Mouse (Mus musculus): ENCODE data around the gene Ogdh. TPM values are rescaled to one million over a fixed set of nuclear protein-coding genes. Genes with fewer than 3 reads are reported as not detected.

Gene Ogdh
- polyA plus RNA-seq, 1 experiment from 2014 or later = 105 TPM

DNA sequence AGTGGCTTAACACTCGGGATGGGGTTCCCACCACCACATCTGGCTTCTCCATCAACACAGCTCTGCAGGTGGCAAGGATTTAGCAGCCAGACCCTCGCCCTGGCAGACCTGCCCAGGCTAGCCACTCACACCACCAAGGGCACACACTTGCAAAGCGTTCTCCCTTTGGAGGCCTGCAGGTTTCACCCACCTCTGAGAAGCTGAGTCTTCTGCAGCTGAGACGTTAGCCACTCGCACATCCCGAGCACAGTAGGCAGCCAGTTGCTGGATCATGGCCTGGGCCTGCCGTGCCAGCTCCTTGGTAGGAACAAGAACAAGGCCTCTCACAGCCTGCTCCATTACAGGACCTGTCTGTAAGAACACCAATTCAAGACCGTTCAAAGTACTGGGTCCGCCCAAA, 24.8 kb upstream of the Ogdh start:
- Histone ChIP-seq H3K4me1 (replicated peaks; ENCODE audit: control insufficient read depth, insufficient read depth, low read length) (peaks cover 8% of the 10 kb centered on the region; the same call in 1 of the 2 replicates), H3K9ac (ENCODE audit: low read length) (peak overlapping the region; percentile 87), H3K27ac (ENCODE audit: low read depth, low read length) (no peak overlapping the region), H3K4me3 (ENCODE audit: low read depth, low read length) (peak overlapping the region; percentile 96), H3K9me3 (ENCODE audit: control insufficient read depth, low read length) (no peaks in the 10 kb centered on the region), H3K36me3 (ENCODE audit: control insufficient read depth, insufficient read depth, low read length) (peaks cover 20% of the 10 kb centered on the region), H3K4me2 (ENCODE audit: low read depth, low read length, severe bottlenecking) (peak overlapping the region; percentile 94), H3K27me3 (ENCODE audit: control insufficient read depth, insufficient read depth, low read length) (no peaks in the 10 kb centered on the region)
- ATAC-seq (replicated peaks; ENCODE audit: low FRiP score) (no peak), DNase-seq (ENCODE audit: low spot score) (no peak)
- WGBS = 70% methylated on average over 9 of the region's 9 CpGs

DNA sequence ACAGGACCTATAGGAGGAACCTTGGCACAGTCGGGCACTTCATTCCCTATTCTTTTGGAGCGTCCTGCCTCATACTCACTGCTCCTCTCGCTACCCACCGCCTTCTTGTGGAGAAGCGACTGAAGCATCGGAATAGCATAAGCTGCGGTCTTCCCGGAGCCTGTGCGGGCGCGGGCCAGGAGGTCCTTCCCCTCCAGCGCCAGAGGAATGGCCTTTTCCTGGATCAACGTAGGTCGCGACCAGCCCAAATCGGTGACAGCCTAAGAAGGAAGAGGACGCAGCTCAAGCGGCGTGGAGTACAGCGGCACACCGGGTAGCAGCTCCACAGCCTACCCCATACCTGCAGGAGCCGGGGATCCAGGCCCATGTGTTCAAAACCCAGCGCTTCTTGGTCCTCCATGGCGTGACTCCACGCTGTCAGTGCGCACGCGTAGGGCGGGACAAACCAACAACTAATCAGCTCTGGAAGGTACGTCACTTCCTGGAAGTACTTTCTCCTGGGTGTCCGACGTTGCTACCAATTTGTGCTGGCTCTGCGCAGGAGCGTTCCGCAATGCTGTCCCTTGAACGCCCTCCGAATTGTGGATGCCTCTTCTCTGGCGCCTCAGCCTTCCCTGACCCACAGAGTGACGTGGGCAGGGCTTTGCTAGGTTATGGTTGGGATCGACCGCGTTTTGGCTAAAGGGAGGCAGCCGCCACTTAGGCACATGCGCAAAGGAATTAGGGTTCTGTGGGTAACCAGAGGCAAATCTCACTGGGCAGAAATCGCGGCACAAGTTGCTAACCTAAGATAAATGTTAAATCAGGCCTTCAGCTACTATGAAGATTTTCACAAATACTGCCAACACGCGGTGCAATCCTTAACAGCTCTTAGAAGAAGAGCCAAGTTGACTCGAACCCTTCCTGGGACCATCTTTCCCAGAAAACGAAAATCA, 23.8 kb upstream of the Ogdh start, which contains the start of gene Ddx56:
Gene Ddx56, minus strand, starts transcription at position 453 of the 935 bp plus-strand sequence.
- Histone ChIP-seq H3K27me3 (ENCODE audit: control insufficient read depth, insufficient read depth, low read length) (no peaks in the 10 kb centered on the region), H3K4me1 (replicated peaks; ENCODE audit: control insufficient read depth, insufficient read depth, low read length) (peaks cover 8% of the 10 kb centered on the region; the same call in 1 of the 2 replicates), H3K36me3 (ENCODE audit: control insufficient read depth, insufficient read depth, low read length) (peaks cover 17% of the 10 kb centered on the region), H3K4me2 (ENCODE audit: low read depth, low read length, severe bottlenecking) (peak within 1 kb of the TSS; percentile 94), H3K9ac (ENCODE audit: low read length) (peak within 1 kb of the TSS; percentile 87), H3K27ac (ENCODE audit: low read depth, low read length) (peak within 1 kb of the TSS; percentile 90), H3K9me3 (ENCODE audit: control insufficient read depth, low read length) (no peaks in the 10 kb centered on the region), H3K4me3 (ENCODE audit: low read depth, low read length) (peak within 1 kb of the TSS; percentile 96)
- peak; percentile 96 for ATAC-seq (replicated peaks; ENCODE audit: low FRiP score)
- 2% methylated on average over 50 of the region's 50 CpGs for WGBS
- DNase-seq (ENCODE audit: low spot score) = peak; percentile 92

DNA sequence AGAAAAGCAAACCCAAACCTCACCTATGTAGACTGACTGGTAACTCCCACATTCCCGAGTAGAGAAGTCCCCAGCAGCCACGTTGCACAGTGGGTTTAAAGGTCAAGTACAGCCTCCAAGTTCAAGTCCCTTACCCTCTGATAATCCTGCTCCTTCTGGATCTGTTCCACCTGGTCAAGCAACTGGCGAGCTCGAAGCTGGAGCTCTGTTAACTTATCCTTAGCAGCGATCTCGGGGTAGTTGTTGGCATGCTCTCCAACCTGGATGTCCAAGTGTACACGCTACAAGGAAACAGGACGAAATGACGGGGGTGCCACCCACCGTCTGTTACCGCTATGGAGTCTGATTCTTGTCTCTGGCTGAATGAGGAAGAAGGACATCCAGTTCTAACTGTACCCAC, 17.8 kb upstream of the Ogdh start:
- no peak overlapping the region for H3K27ac ChIP-seq (ENCODE audit: low read depth, low read length)

DNA sequence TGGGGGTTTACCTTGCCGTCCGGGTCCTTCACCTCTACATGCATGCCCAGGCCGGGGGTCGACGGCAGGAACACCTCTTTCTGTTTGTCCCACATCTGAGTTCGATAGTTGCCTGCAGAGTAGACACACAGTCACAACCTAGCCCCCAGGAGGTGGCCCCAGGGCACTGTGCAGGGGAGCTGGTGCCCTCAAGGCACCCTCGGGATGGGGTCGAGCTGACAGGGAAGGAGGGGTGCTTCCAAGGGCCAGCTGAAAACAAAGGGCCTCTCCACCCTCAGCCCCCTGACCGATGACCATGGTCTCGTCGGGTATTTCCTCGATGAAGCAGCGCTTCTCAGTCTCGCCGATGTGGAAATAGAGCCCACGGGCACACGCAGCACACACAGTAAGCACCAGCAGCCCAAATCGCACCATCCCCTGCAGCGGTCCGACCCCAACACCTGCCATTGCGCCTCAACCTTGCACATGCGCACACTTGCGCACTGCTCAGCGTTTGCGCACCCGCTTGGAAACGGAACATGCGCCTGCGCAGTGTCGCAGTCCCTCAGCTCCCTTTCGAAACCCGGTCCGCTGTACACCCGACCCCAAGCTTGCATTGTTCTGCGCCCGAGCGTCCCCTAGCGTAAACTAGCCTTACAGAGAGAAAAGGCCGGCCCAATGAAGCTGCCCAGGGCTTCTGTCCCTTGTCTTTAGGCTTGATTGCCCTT, 16.9 kb upstream of the Ogdh start, which contains the start of gene Tmed4:
Gene Tmed4, minus strand, starts transcription at position 484 of the 707 bp plus-strand sequence.
- Histone ChIP-seq H3K4me1 (replicated peaks; ENCODE audit: control insufficient read depth, insufficient read depth, low read length) (peaks cover 8% of the 10 kb centered on the region; the same call in 1 of the 2 replicates), H3K4me3 (ENCODE audit: low read depth, low read length) (peak within 1 kb of the TSS; percentile 78), H3K4me2 (ENCODE audit: low read depth, low read length, severe bottlenecking) (peak within 1 kb of the TSS; percentile 90), H3K9me3 (ENCODE audit: control insufficient read depth, low read length) (no peaks in the 10 kb centered on the region), H3K9ac (ENCODE audit: low read length) (peak within 1 kb of the TSS; percentile 91), H3K36me3 (ENCODE audit: control insufficient read depth, insufficient read depth, low read length) (peaks cover 5% of the 10 kb centered on the region; the same call in 1 of the 2 replicates), H3K27ac (ENCODE audit: low read depth, low read length) (peak within 1 kb of the TSS; percentile 70), H3K27me3 (ENCODE audit: control insufficient read depth, insufficient read depth, low read length) (no peaks in the 10 kb centered on the region)
- ATAC-seq (replicated peaks; ENCODE audit: low FRiP score) (peak; percentile 98), DNase-seq (ENCODE audit: low spot score) (peak; percentile 98)
- WGBS = under 1% methylated on average over 39 of the region's 39 CpGs

More for the DNA sequence above, 17.8 kb upstream of the Ogdh start:
- DNase-seq (ENCODE audit: low spot score) (no peak), ATAC-seq (replicated peaks; ENCODE audit: low FRiP score) (no peak)
- Histone ChIP-seq H3K9ac (ENCODE audit: low read length) (peak overlapping the region; percentile 91), H3K4me3 (ENCODE audit: low read depth, low read length) (peak overlapping the region; percentile 78), H3K4me2 (ENCODE audit: low read depth, low read length, severe bottlenecking) (peak overlapping the region; percentile 90), H3K4me1 (replicated peaks; ENCODE audit: control insufficient read depth, insufficient read depth, low read length) (peaks cover 8% of the 10 kb centered on the region; the same call in 1 of the 2 replicates), H3K36me3 (ENCODE audit: control insufficient read depth, insufficient read depth, low read length) (peaks cover 5% of the 10 kb centered on the region; the same call in 1 of the 2 replicates), H3K27me3 (ENCODE audit: control insufficient read depth, insufficient read depth, low read length) (no peaks in the 10 kb centered on the region), H3K9me3 (ENCODE audit: control insufficient read depth, low read length) (no peaks in the 10 kb centered on the region)
- 74% methylated on average over 11 of the region's 11 CpGs for WGBS

DNA sequence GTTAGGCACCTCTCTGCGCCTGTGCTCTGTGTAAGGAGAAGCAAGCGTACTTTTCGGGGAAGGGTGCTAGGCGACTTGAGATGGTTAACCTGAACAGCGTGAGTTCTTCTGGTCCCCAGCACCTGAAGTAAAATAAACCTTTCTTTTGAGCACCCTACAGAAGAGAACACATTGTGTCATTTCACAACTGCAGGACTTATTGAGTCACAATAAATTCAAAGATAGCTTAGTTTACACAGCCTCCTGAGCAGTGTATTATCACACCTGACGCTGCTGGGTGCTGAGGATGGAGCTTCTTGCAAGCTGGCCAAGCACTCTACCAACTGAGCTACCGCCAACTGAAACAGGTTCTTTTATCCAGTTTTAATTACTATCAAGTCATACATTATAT, 16.3 kb upstream of the Ogdh start:
- H3K36me3 ChIP-seq (ENCODE audit: control insufficient read depth, insufficient read depth, low read length) = peaks cover 5% of the 10 kb centered on the region; the same call in 1 of the 2 replicates
- WGBS = 24% methylated on average over 7 of the region's 7 CpGs
- ATAC-seq (replicated peaks; ENCODE audit: low FRiP score) = peak; percentile 44; the same call in 1 of the 2 replicates

DNA sequence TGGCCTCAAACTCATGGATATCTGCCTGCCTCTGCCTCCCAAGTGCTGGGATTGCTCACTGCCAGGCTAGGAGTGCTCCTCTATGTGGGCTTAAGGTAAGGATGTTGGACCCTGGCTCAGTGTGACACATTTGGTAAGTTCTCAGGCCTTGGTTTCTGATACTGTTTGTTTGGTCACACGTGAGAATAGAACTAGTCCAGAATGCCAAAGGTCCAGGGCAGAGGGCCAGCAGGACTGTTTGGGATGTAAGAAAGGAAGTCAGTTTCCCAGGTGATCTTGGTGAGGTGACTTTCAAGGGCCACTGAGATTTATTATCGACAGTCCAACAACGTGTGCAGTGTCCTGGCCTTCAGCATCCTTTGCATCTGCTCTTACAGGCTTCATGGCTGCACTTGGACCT, 15.0 kb upstream of the Ogdh start:
- no peak for DNase-seq (ENCODE audit: low spot score)
- WGBS = 86% methylated on average over 3 of the region's 3 CpGs
- no peak overlapping the region for H3K4me2 ChIP-seq (ENCODE audit: low read depth, low read length, severe bottlenecking)
- peaks cover 8% of the 10 kb centered on the region; the same call in 1 of the 2 replicates for H3K4me1 ChIP-seq (replicated peaks; ENCODE audit: control insufficient read depth, insufficient read depth, low read length)
- H3K27ac ChIP-seq (ENCODE audit: low read depth, low read length) = no peak overlapping the region
- no peak for ATAC-seq (replicated peaks; ENCODE audit: low FRiP score)
- H3K27me3 ChIP-seq (ENCODE audit: control insufficient read depth, insufficient read depth, low read length) = no peaks in the 10 kb centered on the region
- peaks cover 2% of the 10 kb centered on the region; the same call in 1 of the 2 replicates for H3K9me3 ChIP-seq (ENCODE audit: control insufficient read depth, low read length)
- H3K9ac ChIP-seq (ENCODE audit: low read length) = no peak overlapping the region
- no peak overlapping the region for H3K4me3 ChIP-seq (ENCODE audit: low read depth, low read length)
- peaks cover 3% of the 10 kb centered on the region; the same call in 1 of the 2 replicates for H3K36me3 ChIP-seq (ENCODE audit: control insufficient read depth, insufficient read depth, low read length)

More for the DNA sequence above, 16.3 kb upstream of the Ogdh start:
- H3K27me3 ChIP-seq (ENCODE audit: control insufficient read depth, insufficient read depth, low read length) = no peaks in the 10 kb centered on the region
- H3K4me2 ChIP-seq (ENCODE audit: low read depth, low read length, severe bottlenecking) = peak overlapping the region; percentile 90
- H3K4me1 ChIP-seq (replicated peaks; ENCODE audit: control insufficient read depth, insufficient read depth, low read length) = peaks cover 8% of the 10 kb centered on the region; the same call in 1 of the 2 replicates
- H3K4me3 ChIP-seq (ENCODE audit: low read depth, low read length) = peak overlapping the region; percentile 78; the same call in 1 of the 2 replicates
- no peaks in the 10 kb centered on the region for H3K9me3 ChIP-seq (ENCODE audit: control insufficient read depth, low read length)
- peak overlapping the region; percentile 91 for H3K9ac ChIP-seq (ENCODE audit: low read length)
- H3K27ac ChIP-seq (ENCODE audit: low read depth, low read length) = peak overlapping the region; percentile 70
- DNase-seq (ENCODE audit: low spot score) = no peak

DNA sequence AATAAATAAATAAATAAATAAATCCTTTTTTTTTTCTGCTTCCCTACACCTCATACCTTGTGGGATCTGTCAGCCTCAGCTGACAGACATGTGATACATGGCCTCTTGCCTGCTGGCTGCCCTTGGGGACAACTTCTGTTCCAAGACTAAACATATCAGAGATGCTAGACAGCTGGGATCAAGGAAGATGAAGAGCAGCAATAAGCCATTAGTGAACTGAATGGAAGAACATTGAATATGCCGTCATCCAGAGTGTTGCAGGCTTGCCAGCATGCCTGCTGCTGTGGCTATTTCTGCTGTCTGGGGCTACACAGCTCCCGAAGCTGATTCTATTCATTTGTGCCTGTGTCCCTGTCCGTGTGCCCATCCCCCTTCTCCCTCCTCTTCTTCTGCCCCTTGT, 8.5 kb upstream of the Ogdh start:
- Histone ChIP-seq H3K27ac (ENCODE audit: low read depth, low read length) (no peak overlapping the region), H3K4me2 (ENCODE audit: low read depth, low read length, severe bottlenecking) (no peak overlapping the region), H3K36me3 (ENCODE audit: control insufficient read depth, insufficient read depth, low read length) (no peaks in the 10 kb centered on the region), H3K4me3 (ENCODE audit: low read depth, low read length) (no peak overlapping the region), H3K27me3 (ENCODE audit: control insufficient read depth, insufficient read depth, low read length) (no peaks in the 10 kb centered on the region), H3K9me3 (ENCODE audit: control insufficient read depth, low read length) (peaks cover 2% of the 10 kb centered on the region; the same call in 1 of the 2 replicates), H3K4me1 (replicated peaks; ENCODE audit: control insufficient read depth, insufficient read depth, low read length) (no peaks in the 10 kb centered on the region), H3K9ac (ENCODE audit: low read length) (no peak overlapping the region)
- 93% methylated on average over 3 of the region's 3 CpGs for WGBS
- DNase-seq (ENCODE audit: low spot score) (no peak), ATAC-seq (replicated peaks; ENCODE audit: low FRiP score) (no peak)

DNA sequence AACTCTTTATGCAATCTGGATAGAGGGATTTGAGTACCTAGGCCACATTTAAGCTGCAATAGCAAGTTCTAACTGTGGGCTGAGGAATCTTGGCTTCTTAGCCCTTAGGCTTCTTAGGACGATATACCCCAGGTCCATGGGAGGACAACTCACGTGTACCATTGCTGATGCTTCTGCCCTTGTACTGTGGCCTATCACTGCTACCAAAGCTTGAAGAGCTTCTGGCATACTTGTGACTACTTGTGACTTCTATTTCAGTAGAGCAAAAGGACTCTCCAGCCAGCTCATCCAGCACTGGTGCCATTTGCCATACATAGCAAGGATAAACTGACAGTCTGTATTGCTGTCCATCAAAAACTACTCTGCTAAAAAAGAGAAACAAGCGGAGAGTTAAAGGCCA, 1.3 kb upstream of the Ogdh start:
- no peak overlapping the region for H3K9ac ChIP-seq (ENCODE audit: low read length)
- 92% methylated on average over 3 of the region's 3 CpGs for whole genome bisulfite sequencing
- no peaks in the 10 kb centered on the region for H3K9me3 ChIP-seq (ENCODE audit: control insufficient read depth, low read length)
- no peaks in the 10 kb centered on the region for H3K27me3 ChIP-seq (ENCODE audit: control insufficient read depth, insufficient read depth, low read length)
- no peak overlapping the region for H3K4me3 ChIP-seq (ENCODE audit: low read depth, low read length)
- no peak overlapping the region for H3K4me2 ChIP-seq (ENCODE audit: low read depth, low read length, severe bottlenecking)
- H3K27ac ChIP-seq (ENCODE audit: low read depth, low read length) = no peak overlapping the region
- peaks cover 6% of the 10 kb centered on the region; the same call in 1 of the 2 replicates for H3K4me1 ChIP-seq (replicated peaks; ENCODE audit: control insufficient read depth, insufficient read depth, low read length)
- DNase-seq (ENCODE audit: low spot score) = no peak
- no peaks in the 10 kb centered on the region for H3K36me3 ChIP-seq (ENCODE audit: control insufficient read depth, insufficient read depth, low read length)
- no peak for ATAC-seq (replicated peaks; ENCODE audit: low FRiP score)

Measured in forebrain, embryonic 11.5 days (tissue).